Mouse (Mus musculus): ENCODE results near the gene Hist1h4h. TPM values are rescaled to one million over a fixed set of nuclear protein-coding genes. Genes with fewer than 3 reads are reported as not detected.
"Not testable (repeated sequence)": the region's sequence is repeated elsewhere in the genome, so short reads cannot be mapped to it uniquely, and the experiment has no call there.

The Hist1h4h gene
- total RNA-seq, 2 experiments from 2014 or later: 492 to 3,110 TPM

- peak; percentile 13; the same call in 1 of the 2 replicates for ATAC-seq (replicated peaks; ENCODE audit: low FRiP score, poor library complexity, severe bottlenecking)
Measured at GRCm38 (mm10) chr13:23572218-23573033, 41.6 kb downstream of the Hist1h4h start.

- not testable (repeated sequence) for ATAC-seq (replicated peaks; ENCODE audit: low FRiP score, poor library complexity, severe bottlenecking)
Measured at GRCm38 (mm10) chr13:23573034-23573897, 42.4 kb downstream of the Hist1h4h start.

GRCm38 (mm10) chr13:23573898-23574524, 43.2 kb downstream of the Hist1h4h start, which contains the start of the genes Hist1h2bf and Hist1h2ad:
TSS of gene Hist1h2bf (minus strand) at chr13:23574196.
TSS of gene Hist1h2ad (plus strand) at chr13:23574381.
- peak; percentile 69 for ATAC-seq (replicated peaks; ENCODE audit: low FRiP score, poor library complexity, severe bottlenecking)

- not testable (repeated sequence) for ATAC-seq (replicated peaks; ENCODE audit: low FRiP score, poor library complexity, severe bottlenecking)
Measured at GRCm38 (mm10) chr13:23574546-23575170, 43.8 kb downstream of the Hist1h4h start.

- peak; percentile 55 for ATAC-seq (replicated peaks; ENCODE audit: low FRiP score, poor library complexity, severe bottlenecking)
Measured at GRCm38 (mm10) chr13:23575271-23575851, 44.5 kb downstream of the Hist1h4h start, which contains the start of gene Hist1h3d. TSS of gene Hist1h3d (plus strand) at chr13:23575763.

- not testable (repeated sequence) for ATAC-seq (replicated peaks; ENCODE audit: low FRiP score, poor library complexity, severe bottlenecking)
Measured at GRCm38 (mm10) chr13:23575864-23576313, 45.0 kb downstream of the Hist1h4h start.

GRCm38 (mm10) chr13:23576351-23576881, 45.6 kb downstream of the Hist1h4h start:
- peak; percentile 7; the same call in 1 of the 2 replicates for ATAC-seq (replicated peaks; ENCODE audit: low FRiP score, poor library complexity, severe bottlenecking)

- no peak for ATAC-seq (replicated peaks; ENCODE audit: low FRiP score, poor library complexity, severe bottlenecking)
Measured at GRCm38 (mm10) chr13:23576906-23577639, 46.2 kb downstream of the Hist1h4h start.

- no peak for ATAC-seq (replicated peaks; ENCODE audit: low FRiP score, poor library complexity, severe bottlenecking)
Measured at GRCm38 (mm10) chr13:23577835-23578234, 47.0 kb downstream of the Hist1h4h start.

Other genes starting within 250 kb of the Hist1h4h start
Only the 30 nearest of the 34 such genes appear.
- gene Zfp322a, start 161.8 kb upstream of the Hist1h4h start, total RNA-seq (2015; ENCODE audit: low replicate concordance): 4.3 and 15.1 TPM in 2 replicates
- gene Zfp322a, start 161.8 kb upstream of the Hist1h4h start, total RNA-seq (2017; ENCODE audit: low replicate concordance): 18.7 and 48.1 TPM in 2 replicates
- 1.1 and 2.1 TPM in 2 replicates for gene Abt1, start 107.2 kb upstream of the Hist1h4h start, total RNA-seq (2015; ENCODE audit: low replicate concordance)
- 1.3 and 1.6 TPM in 2 replicates for gene Abt1, start 107.2 kb upstream of the Hist1h4h start, total RNA-seq (2017; ENCODE audit: low replicate concordance)
- gene Btn1a1, start 65.1 kb upstream of the Hist1h4h start, total RNA-seq (2015; ENCODE audit: low replicate concordance): 1.4 and 4.2 TPM in 2 replicates
- gene Btn1a1, start 65.1 kb upstream of the Hist1h4h start, total RNA-seq (2017; ENCODE audit: low replicate concordance): 0.90 and 1.4 TPM in 2 replicates
- gene Btn2a2, start 42.2 kb upstream of the Hist1h4h start, total RNA-seq (2015; ENCODE audit: low replicate concordance): not detected in 2 replicates
- gene Btn2a2, start 42.2 kb upstream of the Hist1h4h start, total RNA-seq (2017; ENCODE audit: low replicate concordance): not detected in 2 replicates
- gene Hist1h2af, start 2.9 kb downstream of the Hist1h4h start, total RNA-seq (2015; ENCODE audit: low replicate concordance): 180 and 320 TPM in 2 replicates
- gene Hist1h2af, start 2.9 kb downstream of the Hist1h4h start, total RNA-seq (2017; ENCODE audit: low replicate concordance): 7,936 and 7,993 TPM in 2 replicates
- gene Hist1h3g, start 4.4 kb downstream of the Hist1h4h start, total RNA-seq (2015; ENCODE audit: low replicate concordance): 573 TPM in 2 replicates
- 250 and 889 TPM in 2 replicates for gene Hist1h3g, start 4.4 kb downstream of the Hist1h4h start, total RNA-seq (2017; ENCODE audit: low replicate concordance)
- 90.1 and 113 TPM in 2 replicates for gene Hist1h2bh, start 12.3 kb downstream of the Hist1h4h start, total RNA-seq (2015; ENCODE audit: low replicate concordance)
- 325 and 367 TPM in 2 replicates for gene Hist1h2bh, start 12.3 kb downstream of the Hist1h4h start, total RNA-seq (2017; ENCODE audit: low replicate concordance)
- gene Hist1h3f, start 13.0 kb downstream of the Hist1h4h start, total RNA-seq (2015; ENCODE audit: low replicate concordance): 145 and 158 TPM in 2 replicates
- 262 and 310 TPM in 2 replicates for gene Hist1h3f, start 13.0 kb downstream of the Hist1h4h start, total RNA-seq (2017; ENCODE audit: low replicate concordance)
- gene Hist1h4f, start 20.6 kb downstream of the Hist1h4h start, total RNA-seq (2015; ENCODE audit: low replicate concordance): 838 and 1,105 TPM in 2 replicates
- 7,675 and 12,079 TPM in 2 replicates for gene Hist1h4f, start 20.6 kb downstream of the Hist1h4h start, total RNA-seq (2017; ENCODE audit: low replicate concordance)
- 59.1 and 59.8 TPM in 2 replicates for gene Hist1h1d, start 22.2 kb downstream of the Hist1h4h start, total RNA-seq (2015; ENCODE audit: low replicate concordance)
- 587 and 674 TPM in 2 replicates for gene Hist1h1d, start 22.2 kb downstream of the Hist1h4h start, total RNA-seq (2017; ENCODE audit: low replicate concordance)
- gene Hist1h3e, start 31.3 kb downstream of the Hist1h4h start, total RNA-seq (2015; ENCODE audit: low replicate concordance): 238 and 264 TPM in 2 replicates
- 387 and 422 TPM in 2 replicates for gene Hist1h3e, start 31.3 kb downstream of the Hist1h4h start, total RNA-seq (2017; ENCODE audit: low replicate concordance)
- gene Hist1h2ae, start 40.2 kb downstream of the Hist1h4h start, total RNA-seq (2015; ENCODE audit: low replicate concordance): 4.2 and 33.5 TPM in 2 replicates
- 1,390 and 1,464 TPM in 2 replicates for gene Hist1h2ae, start 40.2 kb downstream of the Hist1h4h start, total RNA-seq (2017; ENCODE audit: low replicate concordance)
- gene Hist1h2bg, start 40.3 kb downstream of the Hist1h4h start, total RNA-seq (2015; ENCODE audit: low replicate concordance): 851 and 976 TPM in 2 replicates
- gene Hist1h2bg, start 40.3 kb downstream of the Hist1h4h start, total RNA-seq (2017; ENCODE audit: low replicate concordance): 2,677 and 3,057 TPM in 2 replicates
- gene Hist1h2bf, start 43.1 kb downstream of the Hist1h4h start, total RNA-seq (2015; ENCODE audit: low replicate concordance): 1,210 and 1,460 TPM in 2 replicates
- gene Hist1h2bf, start 43.1 kb downstream of the Hist1h4h start, total RNA-seq (2017; ENCODE audit: low replicate concordance): 1,557 and 1,840 TPM in 2 replicates
- 9.0 and 15.1 TPM in 2 replicates for gene Hist1h2ad, start 43.3 kb downstream of the Hist1h4h start, total RNA-seq (2015; ENCODE audit: low replicate concordance)
- 2,771 and 6,356 TPM in 2 replicates for gene Hist1h2ad, start 43.3 kb downstream of the Hist1h4h start, total RNA-seq (2017; ENCODE audit: low replicate concordance)
- 379 and 393 TPM in 2 replicates for gene Hist1h3d, start 44.7 kb downstream of the Hist1h4h start, total RNA-seq (2015; ENCODE audit: low replicate concordance)
- 236 and 363 TPM in 2 replicates for gene Hist1h3d, start 44.7 kb downstream of the Hist1h4h start, total RNA-seq (2017; ENCODE audit: low replicate concordance)
- gene Hist1h4d, start 50.5 kb downstream of the Hist1h4h start, total RNA-seq (2015; ENCODE audit: low replicate concordance): 1,614 and 1,995 TPM in 2 replicates
- 2,133 and 2,242 TPM in 2 replicates for gene Hist1h4d, start 50.5 kb downstream of the Hist1h4h start, total RNA-seq (2017; ENCODE audit: low replicate concordance)
- 39.8 and 50.1 TPM in 2 replicates for gene Hist1h2be, start 90.1 kb downstream of the Hist1h4h start, total RNA-seq (2015; ENCODE audit: low replicate concordance)
- 202 and 281 TPM in 2 replicates for gene Hist1h2be, start 90.1 kb downstream of the Hist1h4h start, total RNA-seq (2017; ENCODE audit: low replicate concordance)
- 1,339 and 1,610 TPM in 2 replicates for gene Hist1h1e, start 91.5 kb downstream of the Hist1h4h start, total RNA-seq (2015; ENCODE audit: low replicate concordance)
- 1,649 and 1,886 TPM in 2 replicates for gene Hist1h1e, start 91.5 kb downstream of the Hist1h4h start, total RNA-seq (2017; ENCODE audit: low replicate concordance)
- 7.5 and 8.3 TPM in 2 replicates for gene Hist1h2ac, start 152.9 kb downstream of the Hist1h4h start, total RNA-seq (2015; ENCODE audit: low replicate concordance)
- gene Hist1h2ac, start 152.9 kb downstream of the Hist1h4h start, total RNA-seq (2017; ENCODE audit: low replicate concordance): 152 and 187 TPM in 2 replicates
- 84.3 and 136 TPM in 2 replicates for gene Hist1h2bc, start 153.1 kb downstream of the Hist1h4h start, total RNA-seq (2015; ENCODE audit: low replicate concordance)
- gene Hist1h2bc, start 153.1 kb downstream of the Hist1h4h start, total RNA-seq (2017; ENCODE audit: low replicate concordance): 401 and 556 TPM in 2 replicates
- gene Hist1h1t, start 164.8 kb downstream of the Hist1h4h start, total RNA-seq (2015; ENCODE audit: low replicate concordance): 2.2 TPM in 1 of 2 replicates, not detected in the other
- gene Hist1h1t, start 164.8 kb downstream of the Hist1h4h start, total RNA-seq (2017; ENCODE audit: low replicate concordance): 3.5 and 8.2 TPM in 2 replicates
- gene Hist1h4c, start 167.4 kb downstream of the Hist1h4h start, total RNA-seq (2015; ENCODE audit: low replicate concordance): 225 and 268 TPM in 2 replicates
- gene Hist1h4c, start 167.4 kb downstream of the Hist1h4h start, total RNA-seq (2017; ENCODE audit: low replicate concordance): 667 and 1,084 TPM in 2 replicates
- gene Hfe, start 179.8 kb downstream of the Hist1h4h start, total RNA-seq (2015; ENCODE audit: low replicate concordance): 7.5 and 14.1 TPM in 2 replicates
- 0.77 and 2.2 TPM in 2 replicates for gene Hfe, start 179.8 kb downstream of the Hist1h4h start, total RNA-seq (2017; ENCODE audit: low replicate concordance)
- gene Hist1h1c, start 207.8 kb downstream of the Hist1h4h start, total RNA-seq (2015; ENCODE audit: low replicate concordance): 527 and 533 TPM in 2 replicates
- gene Hist1h1c, start 207.8 kb downstream of the Hist1h4h start, total RNA-seq (2017; ENCODE audit: low replicate concordance): 3,859 and 4,708 TPM in 2 replicates
- 412 and 474 TPM in 2 replicates for gene Hist1h3c, start 214.6 kb downstream of the Hist1h4h start, total RNA-seq (2015; ENCODE audit: low replicate concordance)
- gene Hist1h3c, start 214.6 kb downstream of the Hist1h4h start, total RNA-seq (2017; ENCODE audit: low replicate concordance): 1,335 and 2,217 TPM in 2 replicates
- 856 and 1,017 TPM in 2 replicates for gene Hist1h2bb, start 215.7 kb downstream of the Hist1h4h start, total RNA-seq (2015; ENCODE audit: low replicate concordance)
- gene Hist1h2bb, start 215.7 kb downstream of the Hist1h4h start, total RNA-seq (2017; ENCODE audit: low replicate concordance): 7,682 and 13,399 TPM in 2 replicates
- gene Hist1h2ab, start 220.1 kb downstream of the Hist1h4h start, total RNA-seq (2015; ENCODE audit: low replicate concordance): 222 and 372 TPM in 2 replicates
- gene Hist1h2ab, start 220.1 kb downstream of the Hist1h4h start, total RNA-seq (2017; ENCODE audit: low replicate concordance): 5,516 and 10,292 TPM in 2 replicates
- gene Hist1h3b, start 221.2 kb downstream of the Hist1h4h start, total RNA-seq (2015; ENCODE audit: low replicate concordance): 1,233 and 1,450 TPM in 2 replicates
- gene Hist1h3b, start 221.2 kb downstream of the Hist1h4h start, total RNA-seq (2017; ENCODE audit: low replicate concordance): 1,686 and 1,833 TPM in 2 replicates
- 331 and 380 TPM in 2 replicates for gene Hist1h4b, start 226.0 kb downstream of the Hist1h4h start, total RNA-seq (2015; ENCODE audit: low replicate concordance)
- 1,134 and 2,811 TPM in 2 replicates for gene Hist1h4b, start 226.0 kb downstream of the Hist1h4h start, total RNA-seq (2017; ENCODE audit: low replicate concordance)